Mouse (Mus musculus): Measurements from ENCODE around the gene Fastk.
A peak's percentile ranks its signal among the peaks of the same experiment; 100 is the strongest.

GRCm38 (mm10) chr5:24481647-24482046 is 36.6 kb upstream of the Fastk start:
- no peak for TF ChIP-seq TAL1 (conservative IDR thresholded peaks at IDR 0.05; ENCODE audit: low read depth, low read length)
- peak; percentile 31; the same call in 1 of the 2 replicates for TF ChIP-seq CTCF (IDR thresholded peaks at IDR 0.05; ENCODE audit: low read depth, low read length)
- no peak for TF ChIP-seq GATA1 (IDR thresholded peaks at IDR 0.05; ENCODE audit: borderline replicate concordance, low read length)
- no peak for TF ChIP-seq GATA2 (IDR thresholded peaks at IDR 0.05; ENCODE audit: borderline replicate concordance, low read depth, low read length)

Measured in G1E (cell line).